Mouse (Mus musculus) forebrain, embryonic 14.5 days (tissue): ENCODE measurements around the gene Rragd. TPM values are rescaled to one million over a fixed set of nuclear protein-coding genes. Genes with fewer than 3 reads are reported as not detected.

Experiments used
- ATAC-seq: fragments of 200-750 bp; cut with Nextera tagmentation; 2 replicates; pipeline ENCODE4 v1.8.0; 2017; ENCODE audit warnings: mild to moderate bottlenecking, moderate library complexity
- DNase-seq: peaks from one replicate; pipeline ENCODE4 v3.0.0-alpha.2; 2015; ENCODE audit warnings: low spot score
- H3K27ac ChIP-seq: fragments of 300-500 bp; sonication (generic); 2 replicates; pipeline ENCODE4 v1.5.1; 2014; ENCODE audit warnings: low read depth, mild to moderate bottlenecking, control low read depth, low read length, moderate library complexity
- H3K27me3 ChIP-seq: fragments of 300-500 bp; sonication (generic); replicated peaks from 2 replicates; pipeline ENCODE4 v1.6.1; 2014; ENCODE audit warnings: low read length, control low read depth, mixed read lengths; ENCODE audit not compliant: control insufficient read depth, insufficient read depth
- H3K36me3 ChIP-seq: fragments of 300-500 bp; sonication (generic); 2 replicates; pipeline ENCODE4 v1.6.1; 2014; ENCODE audit warnings: low read length, control low read depth; ENCODE audit not compliant: control insufficient read depth, insufficient read depth
- H3K4me1 ChIP-seq: fragments of 300-500 bp; sonication (generic); 2 replicates; pipeline ENCODE4 v1.6.1; 2014; ENCODE audit warnings: antibody characterized with exemption, low read length, control low read depth; ENCODE audit not compliant: control insufficient read depth, insufficient read depth
- H3K4me2 ChIP-seq: fragments of 300-500 bp; sonication (generic); 2 replicates; pipeline ENCODE4 v1.6.1; 2014; ENCODE audit warnings: mild to moderate bottlenecking, control low read depth, low read length
- H3K4me3 ChIP-seq: fragments of 300-500 bp; sonication (generic); 2 replicates; pipeline ENCODE4 v1.5.1; 2014; ENCODE audit warnings: low read depth, low read length, control low read depth
- H3K9ac ChIP-seq: fragments of 300-500 bp; sonication (generic); 2 replicates; pipeline ENCODE4 v1.6.1; 2014; ENCODE audit warnings: mild to moderate bottlenecking, low read length, control low read depth, moderate library complexity
- H3K9me3 ChIP-seq: fragments of 300-500 bp; sonication (generic); replicated peaks from 2 replicates; pipeline ENCODE4 v1.6.1; 2016; ENCODE audit warnings: low read length, control low read depth, mixed read lengths; ENCODE audit not compliant: control insufficient read depth
- whole genome bisulfite sequencing: fragments of 180-500 bp; shearing (Covaris S2); extraction: QIAGEN DNeasy Blood & Tissue Kit; methylation state at CpG from one replicate; pipeline ENCODE4 v1.1.7; 2014; 5-methylcytosine and 5-hydroxymethylcytosine counted together
- polyA plus RNA-seq: library from polyadenylated mRNA; unstranded; fragments of >200 nt; fragmentation: Nextera tagmentation; extraction: Ambion mirVana; gene quantifications from 2 replicates; pipeline ENCODE4 v1.2.1, GENCODE M21; 2014

Gene Rragd
- polyA plus RNA-seq, 1 experiment from 2014 or later: 17.6 TPM

DNA sequence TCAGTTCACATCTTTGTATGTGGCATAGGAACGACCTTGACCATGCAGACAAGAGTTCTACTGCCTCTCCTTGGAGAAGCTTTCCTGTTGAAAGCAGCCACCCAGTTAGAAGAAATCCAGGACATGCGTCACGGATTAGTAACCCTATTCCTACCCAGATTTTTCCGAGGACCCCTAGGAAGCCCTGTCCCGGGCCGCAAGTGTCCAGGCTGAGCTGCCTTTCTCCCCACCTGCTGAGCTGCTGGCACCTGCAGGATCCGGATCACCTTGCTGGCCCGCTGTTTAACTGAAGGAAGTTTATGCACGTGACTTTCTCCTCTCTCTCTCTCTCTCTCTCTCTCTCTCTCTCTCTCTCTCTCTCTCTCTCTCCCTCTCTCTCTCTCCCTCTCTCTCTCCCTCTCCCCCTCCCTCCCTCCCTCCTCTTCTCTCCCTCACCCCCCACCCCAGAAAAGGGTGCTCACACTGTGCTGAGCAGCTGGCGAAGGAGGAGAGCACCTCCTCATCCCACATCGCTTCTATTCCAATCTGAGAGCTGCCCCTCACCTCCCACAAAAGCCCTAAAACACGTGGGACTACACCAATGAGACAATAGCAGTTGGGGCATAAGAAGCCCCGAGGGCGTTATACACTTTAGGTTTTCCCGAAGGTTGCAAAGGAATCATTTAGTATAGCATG is 659 bp upstream of the Rragd start:
- Histone ChIP-seq H3K27ac (no peak overlapping the region), H3K27me3 (no peaks in the 10 kb centered on the region), H3K4me2 (peak overlapping the region; percentile 90), H3K4me3 (peak overlapping the region; percentile 87), H3K9ac (peak overlapping the region; percentile 93), H3K36me3 (no peaks in the 10 kb centered on the region), H3K4me1 (peaks cover 15% of the 10 kb centered on the region), H3K9me3 (no peaks in the 10 kb centered on the region)
- 3% methylated on average over 15 of the region's 15 CpGs for WGBS
- ATAC-seq (peak; percentile 52), DNase-seq (peak; percentile 71)

GRCm38 (mm10) chr4:32983176-32984155 is 629 bp downstream of the Rragd start:
- Histone ChIP-seq H3K4me1 (peaks cover 15% of the 10 kb centered on the region), H3K27me3 (no peaks in the 10 kb centered on the region), H3K9ac (peak overlapping the region; percentile 93), H3K4me2 (peak overlapping the region; percentile 90), H3K9me3 (no peaks in the 10 kb centered on the region), H3K36me3 (no peaks in the 10 kb centered on the region), H3K4me3 (peak overlapping the region; percentile 87), H3K27ac (peak overlapping the region; percentile 87)
- DNase-seq (peak; percentile 56), ATAC-seq (peak; percentile 69)
- under 1% methylated on average over 78 of the region's 94 CpGs for WGBS

DNA sequence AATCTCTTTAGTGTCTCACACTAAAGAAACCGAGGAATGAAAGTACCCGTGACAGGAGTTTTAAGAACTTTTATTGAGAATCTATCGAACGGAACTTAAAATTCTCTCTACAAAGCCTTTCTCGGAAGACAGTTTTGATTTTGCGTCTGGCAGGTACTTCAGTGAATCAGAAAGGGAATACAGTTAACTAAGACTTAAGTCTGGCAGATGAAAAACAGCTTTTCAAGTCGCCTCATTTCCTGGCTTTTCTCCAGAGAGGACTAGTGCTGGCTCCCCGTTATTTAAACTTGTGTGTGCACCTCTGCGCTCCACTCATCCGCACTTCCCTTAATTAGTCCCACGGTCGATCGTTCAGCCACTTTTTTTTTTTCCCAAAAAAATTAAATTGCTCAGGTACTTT is 1.4 kb downstream of the Rragd start:
- peak overlapping the region; percentile 87 for H3K4me3 ChIP-seq
- no peaks in the 10 kb centered on the region for H3K27me3 ChIP-seq
- ATAC-seq: no peak
- H3K27ac ChIP-seq: peak overlapping the region; percentile 87; the same call in 1 of the 2 replicates
- no peaks in the 10 kb centered on the region for H3K9me3 ChIP-seq
- DNase-seq: peak; percentile 85
- peak overlapping the region; percentile 93 for H3K9ac ChIP-seq
- WGBS: 0% methylated on average over 13 of the region's 13 CpGs
- peaks cover 15% of the 10 kb centered on the region for H3K4me1 ChIP-seq
- H3K4me2 ChIP-seq: peak overlapping the region; percentile 90
- H3K36me3 ChIP-seq: no peaks in the 10 kb centered on the region

GRCm38 (mm10) chr4:32984801-32985675 is 2.2 kb downstream of the Rragd start:
- DNase-seq (peak; percentile 51), ATAC-seq (no peak)
- Histone ChIP-seq H3K9ac (peak overlapping the region; percentile 93), H3K4me1 (peaks cover 15% of the 10 kb centered on the region), H3K4me2 (peak overlapping the region; percentile 90), H3K27me3 (no peaks in the 10 kb centered on the region), H3K4me3 (peak overlapping the region; percentile 87), H3K36me3 (no peaks in the 10 kb centered on the region), H3K9me3 (no peaks in the 10 kb centered on the region), H3K27ac (peak overlapping the region; percentile 68)
- 8% methylated on average over 13 of the region's 13 CpGs for WGBS

DNA sequence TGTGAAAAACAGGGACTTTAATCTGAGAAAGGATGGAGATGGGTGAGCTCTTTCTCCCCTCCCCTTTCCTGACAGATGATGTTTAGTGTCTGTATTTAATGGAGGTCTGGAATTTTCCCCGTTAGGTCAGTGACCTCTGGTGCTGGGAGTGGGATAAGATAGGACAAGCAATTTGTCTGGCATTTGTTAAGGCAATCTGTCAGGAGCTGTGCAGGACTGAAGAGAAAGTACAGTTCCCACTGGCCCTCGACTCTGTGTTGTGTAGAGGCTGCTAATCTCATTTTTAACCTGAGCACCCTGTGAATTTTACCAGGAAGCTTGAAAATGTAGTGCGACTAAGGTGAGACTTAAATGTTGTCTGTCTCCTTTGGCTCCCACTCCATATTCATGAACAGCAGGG is 2.8 kb downstream of the Rragd start:
- 7% methylated on average over 3 of the region's 3 CpGs for WGBS
- Histone ChIP-seq H3K4me2 (peak overlapping the region; percentile 90), H3K4me3 (no peak overlapping the region), H3K9me3 (no peaks in the 10 kb centered on the region), H3K9ac (0 out of 2 replicates have a peak overlapping the region, but pooled peaks have one; percentile 17), H3K27ac (no peak overlapping the region), H3K4me1 (peaks cover 15% of the 10 kb centered on the region), H3K27me3 (no peaks in the 10 kb centered on the region), H3K36me3 (no peaks in the 10 kb centered on the region)
- peak; percentile 35 for DNase-seq
- no peak for ATAC-seq

GRCm38 (mm10) chr4:32987006-32987405 is 4.2 kb downstream of the Rragd start:
- peaks cover 13% of the 10 kb centered on the region for H3K4me1 ChIP-seq
- H3K27ac ChIP-seq: no peak overlapping the region
- no peaks in the 10 kb centered on the region for H3K9me3 ChIP-seq
- H3K4me2 ChIP-seq: no peak overlapping the region
- no peaks in the 10 kb centered on the region for H3K36me3 ChIP-seq
- 79% methylated on average over 3 of the region's 3 CpGs for WGBS
- DNase-seq (no peak), ATAC-seq (no peak)
- H3K4me3 ChIP-seq: no peak overlapping the region
- H3K27me3 ChIP-seq: no peaks in the 10 kb centered on the region
- H3K9ac ChIP-seq: no peak overlapping the region

DNA sequence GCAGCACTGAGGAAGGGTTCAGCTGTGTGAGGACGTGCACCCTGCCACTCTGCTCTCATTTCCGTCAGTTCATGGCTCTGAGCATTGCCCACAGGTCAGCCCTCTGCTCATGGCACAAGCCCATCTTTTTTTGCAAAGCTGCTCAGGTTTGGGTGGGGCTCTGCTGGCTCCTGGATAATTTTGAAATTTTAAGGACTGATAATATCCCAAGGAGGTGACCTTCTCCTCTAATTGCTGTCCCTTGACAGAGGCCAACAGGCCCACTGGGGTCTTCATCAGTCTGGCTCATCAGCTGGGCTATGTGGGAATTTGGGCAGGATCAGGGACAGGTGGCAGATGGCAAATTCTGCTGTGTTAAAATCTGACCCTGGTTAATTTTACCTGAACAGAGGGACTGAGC is 6.5 kb downstream of the Rragd start:
- 100% methylated on average over 2 of the region's 2 CpGs for WGBS
- no peak overlapping the region for H3K4me2 ChIP-seq
- ATAC-seq: no peak
- H3K4me1 ChIP-seq: peaks cover 12% of the 10 kb centered on the region
- no peaks in the 10 kb centered on the region for H3K27me3 ChIP-seq
- no peak overlapping the region for H3K9ac ChIP-seq
- DNase-seq: no peak
- H3K36me3 ChIP-seq: no peaks in the 10 kb centered on the region
- no peak overlapping the region for H3K4me3 ChIP-seq
- no peaks in the 10 kb centered on the region for H3K9me3 ChIP-seq
- H3K27ac ChIP-seq: no peak overlapping the region

- Histone ChIP-seq H3K27ac (no peak overlapping the region), H3K4me2 (no peak overlapping the region), H3K9me3 (no peaks in the 10 kb centered on the region), H3K36me3 (no peaks in the 10 kb centered on the region), H3K27me3 (no peaks in the 10 kb centered on the region), H3K4me3 (no peak overlapping the region), H3K4me1 (no peaks in the 10 kb centered on the region), H3K9ac (no peak overlapping the region)
- DNase-seq: no peak
- WGBS: 78% methylated on average over 3 of the region's 3 CpGs
- ATAC-seq: no peak
Measured at GRCm38 (mm10) chr4:32994168-32994567, 11.3 kb downstream of the Rragd start.
